Mouse (Mus musculus): ENCODE data around the gene Arrdc5.

Gene Arrdc5

GRCm38 (mm10) chr17:56255863-56256238 is 44.2 kb downstream of the Arrdc5 start:
- DNase-seq (ENCODE audit: low spot score), result peak; percentile 99

GRCm38 (mm10) chr17:56255429-56255828 is 44.7 kb downstream of the Arrdc5 start:
- DNase-seq (ENCODE audit: low spot score), result no peak

GRCm38 (mm10) chr17:56254695-56255094 is 45.4 kb downstream of the Arrdc5 start:
- DNase-seq (ENCODE audit: low spot score), result no peak

GRCm38 (mm10) chr17:56251136-56251829 is 48.8 kb downstream of the Arrdc5 start:
- DNase-seq (ENCODE audit: low spot score), result peak; percentile 59

- DNase-seq (ENCODE audit: low spot score), result no peak
Observed at GRCm38 (mm10) chr17:56245608-56246007, 54.5 kb downstream of the Arrdc5 start.
